Mouse (Mus musculus) lung, postnatal 4 days (tissue): ENCODE measurements at regions not wholly inside any gene's neighbourhood (a gene's known extent, or its start where the extent isn't known, plus 50 kb on each side); places are given as distances from the start of the nearest gene placed in this dataset.
A peak's percentile ranks its signal among the peaks of the same experiment; 100 is the strongest.

Experiments
- DNase-seq, 2 experiments: peaks; one replicate each; pipeline ENCODE4 v3.0.0; 2021

GRCm38 (mm10) chr9:52377761-52378160, 209.4 kb upstream of the Zc3h12c start:
- DNase-seq: no peak

- no peak for DNase-seq
Observed at GRCm38 (mm10) chr9:52376914-52377313, 208.5 kb upstream of the Zc3h12c start.

DNA sequence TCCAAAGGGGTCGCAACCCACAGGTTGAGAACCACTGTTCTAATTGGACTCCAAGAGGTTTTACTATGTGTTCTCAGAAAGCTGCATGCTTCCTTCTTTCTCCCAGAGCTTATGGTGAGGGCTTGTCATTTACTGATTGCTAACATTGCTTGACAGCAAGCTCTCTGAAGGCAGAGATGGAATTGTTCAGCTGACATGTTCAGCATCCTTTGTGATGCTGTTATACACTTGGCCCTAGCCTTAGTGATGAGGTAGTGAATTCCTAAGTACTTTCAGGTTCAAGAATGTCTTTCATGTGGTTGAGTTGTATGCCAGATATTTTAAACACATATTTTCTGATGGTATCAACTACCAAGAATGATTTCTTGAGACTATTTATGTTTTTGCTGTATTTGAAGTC, 202.9 kb upstream of the Zc3h12c start:
- DNase-seq: no peak

DNA sequence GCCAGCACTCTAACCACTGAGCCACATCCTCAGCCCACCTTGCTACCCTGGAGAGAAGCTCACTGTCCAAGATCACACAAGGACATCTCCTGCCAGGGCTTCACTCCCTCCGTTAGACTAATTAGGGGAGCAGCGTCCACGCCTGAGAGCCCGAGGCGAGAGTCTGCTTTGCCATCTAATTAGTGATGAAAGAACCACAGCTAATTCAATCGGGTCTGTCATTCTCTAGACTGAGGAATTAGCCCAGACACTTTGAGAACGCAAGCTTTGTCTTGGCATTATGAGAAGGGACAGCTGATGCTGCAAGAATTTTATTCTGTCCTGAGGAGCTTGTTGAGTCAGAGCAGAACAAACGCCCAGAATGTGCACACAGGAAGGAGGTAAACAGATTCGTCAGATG, 200.5 kb upstream of the Zc3h12c start:
- no peak for DNase-seq

DNA sequence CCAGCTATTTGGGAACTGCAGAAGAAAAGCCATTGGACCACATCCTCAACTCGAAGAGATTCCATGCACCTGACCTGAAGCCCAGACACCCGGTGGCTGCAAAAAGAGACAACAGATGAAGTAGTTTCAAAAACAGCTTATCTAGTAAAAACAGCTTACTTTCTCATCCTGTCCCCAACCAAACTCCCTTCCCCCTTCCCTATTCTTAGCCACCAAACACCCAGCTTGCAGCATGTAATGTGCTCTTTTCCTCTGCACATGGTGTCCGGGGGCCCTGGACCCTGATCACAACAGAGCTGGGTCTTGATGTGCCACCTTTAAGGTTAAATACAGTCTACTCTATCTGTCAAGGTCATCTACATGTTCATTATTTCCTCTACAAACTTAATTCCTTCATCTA, 199.7 kb upstream of the Zc3h12c start:
- no peak for DNase-seq

DNA sequence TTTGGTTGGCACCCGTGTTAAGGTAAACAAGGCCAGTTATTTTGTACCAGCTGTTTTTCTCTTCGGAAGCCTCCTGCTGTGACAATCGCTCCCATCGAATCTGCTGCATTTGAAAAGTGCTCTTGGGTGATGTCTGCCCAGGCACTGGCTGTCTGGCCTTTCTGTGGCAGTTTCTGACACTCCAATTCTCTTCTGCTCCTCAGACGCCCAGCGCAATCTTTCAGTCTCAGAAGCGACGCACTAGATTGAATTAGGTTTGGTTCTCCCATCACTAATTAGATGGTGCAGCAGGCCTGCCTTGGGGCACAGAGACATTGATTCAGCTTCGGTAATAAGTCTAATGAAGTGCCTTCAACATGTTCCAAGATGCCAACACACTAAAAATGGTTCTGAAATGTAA, 197.7 kb upstream of the Zc3h12c start:
- DNase-seq: no peak

GRCm38 (mm10) chr9:52361599-52361998, 193.2 kb upstream of the Zc3h12c start:
- no peak for DNase-seq

DNA sequence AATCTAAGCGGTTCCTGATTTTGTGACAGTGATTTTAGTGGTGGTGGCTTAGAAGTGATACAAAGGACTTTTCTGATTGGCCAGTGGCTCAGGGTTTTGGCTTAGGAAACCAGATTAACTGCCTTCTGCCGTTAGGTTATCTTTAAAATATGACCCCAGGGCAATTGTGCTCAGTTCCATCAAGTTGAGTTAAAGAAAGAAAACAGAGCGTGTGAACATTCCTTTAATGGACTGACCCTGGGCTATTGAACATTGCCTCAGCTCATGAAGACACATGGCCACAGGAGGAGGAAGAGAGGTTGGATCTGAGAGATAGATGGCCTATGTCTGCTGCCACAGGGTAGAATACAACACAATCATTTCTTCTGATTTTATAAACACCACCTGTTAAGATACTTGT, 191.0 kb upstream of the Zc3h12c start:
- no peak for DNase-seq

- peak in 1 of 2 experiments; percentile 6 for DNase-seq
Observed at GRCm38 (mm10) chr9:52356549-52356948, 188.2 kb upstream of the Zc3h12c start.

DNA sequence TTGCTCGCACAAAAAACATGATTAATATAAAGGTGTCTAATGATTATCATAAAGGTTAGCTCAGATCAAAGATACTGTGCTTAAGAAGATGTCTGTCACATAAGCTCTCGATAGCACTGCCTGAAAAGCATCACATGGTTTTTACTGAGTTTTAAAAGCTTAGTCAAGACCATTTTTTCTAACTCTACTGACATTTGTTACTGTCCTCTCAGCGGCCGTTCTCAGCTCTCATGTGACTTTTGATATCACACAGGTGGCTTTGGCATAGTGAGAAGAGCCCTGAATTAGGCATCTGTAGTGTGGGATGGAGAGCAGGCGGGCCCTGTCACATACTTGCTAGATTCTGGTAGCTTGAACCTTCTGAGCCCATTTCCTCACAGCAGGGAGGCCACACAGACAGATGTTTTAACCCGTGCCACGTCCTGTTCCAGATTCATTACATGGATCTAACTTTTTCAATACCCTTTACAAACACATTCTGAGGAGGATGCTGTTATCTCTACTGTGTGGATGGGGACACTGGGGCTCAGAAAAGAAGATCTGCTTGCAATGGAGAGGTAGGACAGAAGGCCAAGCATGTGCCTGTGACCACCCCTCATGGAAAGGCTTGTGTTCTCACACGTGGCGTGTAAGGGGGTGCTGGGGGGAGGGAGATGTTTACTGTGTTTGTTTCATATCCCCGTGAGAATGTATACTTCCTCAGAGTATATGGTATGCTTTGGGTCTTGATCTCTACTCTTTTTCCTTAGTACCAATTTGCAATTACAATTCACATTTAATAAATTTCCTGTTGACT, 187.0 kb upstream of the Zc3h12c start:
- DNase-seq: no peak

GRCm38 (mm10) chr9:52348536-52349527, 180.5 kb upstream of the Zc3h12c start:
- no peak for DNase-seq

GRCm38 (mm10) chr9:52344177-52344877, 176.0 kb upstream of the Zc3h12c start:
- no peak for DNase-seq

- no peak for DNase-seq
Observed at GRCm38 (mm10) chr9:52341029-52341428, 172.7 kb upstream of the Zc3h12c start.

- no peak for DNase-seq
Observed at GRCm38 (mm10) chr9:52337786-52338322, 169.5 kb upstream of the Zc3h12c start.

GRCm38 (mm10) chr9:52334767-52335166, 166.4 kb upstream of the Zc3h12c start:
- DNase-seq: no peak

DNA sequence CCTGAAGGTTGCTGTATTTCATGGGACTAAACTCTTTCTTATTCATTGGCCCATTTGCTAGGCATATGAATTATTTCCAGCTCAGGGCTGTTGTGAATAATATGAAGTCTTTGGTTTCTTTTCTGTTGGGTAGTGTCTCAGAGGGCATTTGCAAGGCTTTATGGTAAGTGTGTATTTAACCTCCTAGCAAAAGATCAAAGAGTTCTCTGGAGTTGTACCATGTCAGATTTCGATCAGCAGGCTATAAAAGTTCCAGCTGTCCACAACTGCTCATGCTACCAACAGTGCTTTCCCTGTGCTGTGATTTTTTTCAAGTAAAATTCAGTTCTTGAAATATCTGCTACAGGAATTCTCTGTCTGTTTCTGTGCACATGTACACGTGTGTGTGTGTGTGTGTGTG, 165.5 kb upstream of the Zc3h12c start:
- no peak for DNase-seq

DNA sequence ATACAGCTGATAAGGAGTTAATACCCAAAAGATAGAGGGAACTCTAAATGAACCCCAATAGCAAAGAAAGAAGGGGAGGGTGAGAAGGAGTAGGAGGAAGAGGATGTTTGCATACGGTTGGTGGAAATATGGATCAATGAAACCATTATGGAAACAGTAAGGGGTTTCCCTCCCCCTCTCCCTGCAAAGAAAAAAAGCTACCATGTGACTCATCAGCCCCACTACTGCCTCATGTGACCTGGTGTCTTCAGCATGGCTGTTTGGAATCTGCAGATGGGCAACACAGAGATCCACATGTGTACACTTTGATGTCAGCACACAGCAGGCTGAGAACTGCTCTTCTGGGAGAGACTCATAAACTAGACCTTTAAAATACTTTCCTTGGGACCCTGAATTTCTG, 163.4 kb upstream of the Zc3h12c start:
- DNase-seq: no peak

- DNase-seq: no peak
Observed at GRCm38 (mm10) chr9:52330652-52331051, 162.3 kb upstream of the Zc3h12c start.

- DNase-seq: no peak
Observed at GRCm38 (mm10) chr9:52324347-52324746, 156.0 kb upstream of the Zc3h12c start.

GRCm38 (mm10) chr9:52323757-52324156, 155.4 kb upstream of the Zc3h12c start:
- no peak for DNase-seq

DNA sequence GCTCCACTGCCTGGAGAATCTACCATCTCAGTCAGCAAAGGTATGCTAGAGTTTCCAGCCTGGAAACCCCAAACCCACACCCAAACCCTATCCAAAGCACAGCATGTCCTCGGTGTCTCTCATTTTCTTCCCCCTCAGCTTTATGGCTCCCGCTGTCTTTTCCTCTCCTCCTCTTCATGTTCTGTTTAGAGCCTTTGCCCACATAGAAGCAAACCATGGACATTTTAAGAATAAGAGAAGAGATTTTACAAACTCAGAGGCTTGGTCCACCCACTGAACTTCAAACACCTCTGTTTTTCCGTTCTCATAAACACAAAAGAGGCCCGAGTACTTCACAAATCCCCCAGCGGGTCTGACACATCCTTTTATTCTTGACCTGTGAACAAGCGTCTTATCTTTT, 154.9 kb upstream of the Zc3h12c start:
- no peak for DNase-seq

- DNase-seq: no peak
Observed at GRCm38 (mm10) chr9:52301521-52301920, 133.1 kb upstream of the Zc3h12c start.

GRCm38 (mm10) chr9:52298329-52298728, 130.0 kb upstream of the Zc3h12c start:
- no peak for DNase-seq
